Mouse (Mus musculus) thymus, postnatal 0 days (tissue): ENCODE data around the gene Rxfp1. TPM values are rescaled to one million over a fixed set of nuclear protein-coding genes. Genes with fewer than 3 reads are reported as not detected.
A peak's percentile ranks its signal among the peaks of the same experiment; 100 is the strongest.
"Not testable (repeated sequence)": the region's sequence is repeated elsewhere in the genome, so short reads cannot be mapped to it uniquely, and the experiment has no call there.

ENCODE experiments used
- DNase-seq: peaks from one replicate; pipeline ENCODE4 v3.0.0-alpha.2; 2015; ENCODE audit warnings: low spot score
- polyA plus RNA-seq: library from polyadenylated mRNA; unstranded; fragments of >200 nt; fragmentation: Nextera tagmentation; extraction: Ambion mirVana; gene quantifications from 2 replicates; pipeline ENCODE4 v1.2.1, GENCODE M21; 2015

Gene Rxfp1
- polyA plus RNA-seq = 1.3 and 1.6 TPM in 2 replicates

DNA sequence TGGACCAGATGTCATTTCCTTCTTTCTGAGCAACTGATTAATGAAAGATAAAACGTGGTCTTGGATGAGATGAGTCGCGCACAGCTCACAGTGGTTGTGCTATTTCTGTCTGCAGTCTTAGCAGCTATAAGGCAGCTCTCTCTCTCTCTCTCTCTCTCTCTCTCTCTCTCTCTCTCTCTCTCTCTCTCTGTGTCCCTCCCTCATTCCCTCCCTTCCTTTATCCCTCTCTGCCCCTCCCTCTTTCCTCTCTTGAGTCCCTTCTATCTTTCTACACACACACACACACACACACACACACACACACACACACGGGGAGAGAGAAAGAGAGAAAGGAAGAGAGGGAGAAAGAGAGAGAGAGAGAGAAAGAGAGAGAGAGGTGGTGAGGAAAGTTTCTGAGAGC, at the start of gene Rxfp1:
Rxfp1 (minus strand) TSS at position 101 of the 400 bp plus-strand sequence.
- DNase-seq = no peak

DNA sequence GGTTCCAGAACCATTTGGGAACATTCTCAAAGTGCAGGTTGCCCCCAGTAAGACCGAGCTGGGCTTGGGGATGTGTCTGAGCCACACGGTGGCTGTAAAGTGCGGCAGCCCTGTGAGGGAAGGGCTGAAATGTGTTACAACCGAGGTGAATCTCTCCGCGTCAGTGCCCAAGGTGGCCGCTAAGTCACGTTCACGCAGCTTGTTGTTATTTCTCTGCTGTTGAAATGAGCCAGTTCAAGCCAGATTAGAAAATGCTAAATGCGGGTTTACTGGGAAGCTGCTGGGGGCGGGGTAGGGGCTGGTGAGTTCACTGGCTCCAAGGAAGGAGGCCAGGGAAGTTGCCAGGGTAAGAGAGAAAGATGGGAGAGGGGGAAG, 46.7 kb upstream of the Rxfp1 start:
- no peak for DNase-seq

DNA sequence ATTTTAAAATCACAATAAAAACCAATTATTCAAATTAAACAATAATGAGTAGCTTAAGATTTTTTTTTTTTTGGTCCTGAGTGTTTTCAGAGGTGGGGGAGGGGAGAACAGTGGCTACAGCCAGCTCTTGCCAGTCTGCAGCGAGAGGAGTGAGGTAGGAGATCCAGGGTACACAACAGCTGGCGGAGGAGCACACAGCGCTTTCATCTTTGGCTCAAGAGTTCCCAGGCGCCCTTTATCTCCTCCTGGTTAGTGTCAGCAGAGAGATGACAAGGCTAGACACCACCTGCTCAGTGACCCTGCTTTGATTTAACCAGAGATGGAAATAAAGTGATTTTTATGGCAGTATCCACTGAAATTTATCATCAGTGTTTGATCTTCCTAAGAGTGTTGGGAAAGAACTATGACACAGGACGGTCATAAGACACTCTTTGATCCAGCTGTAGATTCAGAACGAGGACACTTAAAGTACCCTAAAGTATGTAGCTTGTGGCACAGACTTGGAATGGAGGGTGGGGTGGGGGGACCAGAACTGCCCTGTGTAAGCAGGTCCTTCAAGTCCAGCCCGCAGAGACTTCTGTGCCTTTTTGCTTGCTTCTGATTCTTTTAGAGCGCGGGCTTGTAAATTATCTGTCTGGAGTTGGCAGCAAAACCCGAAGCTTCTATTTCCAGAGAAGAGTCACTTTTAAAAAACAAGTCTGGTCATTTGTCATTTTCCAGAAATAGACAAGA, 46.1 kb upstream of the Rxfp1 start:
- DNase-seq = no peak

DNA sequence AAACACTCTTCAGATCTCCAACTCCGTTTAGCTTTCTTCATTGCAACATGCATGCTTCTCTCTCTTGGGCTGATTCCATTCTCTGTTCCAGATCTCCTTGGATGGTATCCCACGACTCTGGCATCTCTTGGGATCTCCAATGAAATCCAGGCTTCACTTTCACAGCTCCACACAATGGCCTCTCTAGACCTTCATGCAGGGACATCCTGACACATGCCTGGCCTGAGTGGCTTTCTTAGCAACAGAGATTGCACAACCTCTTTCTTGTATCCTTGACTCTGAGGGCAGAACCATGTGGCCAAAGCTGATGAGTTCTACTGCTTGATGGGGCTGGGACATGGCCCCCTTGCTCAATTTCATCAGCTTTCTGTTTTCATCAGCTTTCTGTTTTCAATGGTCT, 35.0 kb upstream of the Rxfp1 start:
- DNase-seq = no peak

DNA sequence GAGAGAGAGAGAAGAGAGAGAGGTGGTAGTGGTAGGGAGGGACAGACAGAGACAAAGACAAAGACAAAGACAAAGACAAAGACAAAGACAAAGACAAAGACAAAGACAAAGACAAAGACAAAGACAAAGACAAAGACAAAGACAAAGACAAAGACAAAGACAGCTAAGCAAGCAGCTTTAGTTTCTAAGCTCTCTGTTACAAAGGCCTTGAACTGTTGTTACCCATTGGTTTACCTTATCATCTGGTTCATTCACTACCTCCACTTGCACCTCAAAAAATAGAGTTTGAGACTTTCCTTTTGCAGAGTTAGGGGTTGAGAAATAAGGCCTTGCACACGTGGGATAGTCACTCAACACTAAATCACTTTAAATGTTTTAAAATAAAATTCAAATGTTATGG, 16.1 kb upstream of the Rxfp1 start:
- no peak for DNase-seq

DNA sequence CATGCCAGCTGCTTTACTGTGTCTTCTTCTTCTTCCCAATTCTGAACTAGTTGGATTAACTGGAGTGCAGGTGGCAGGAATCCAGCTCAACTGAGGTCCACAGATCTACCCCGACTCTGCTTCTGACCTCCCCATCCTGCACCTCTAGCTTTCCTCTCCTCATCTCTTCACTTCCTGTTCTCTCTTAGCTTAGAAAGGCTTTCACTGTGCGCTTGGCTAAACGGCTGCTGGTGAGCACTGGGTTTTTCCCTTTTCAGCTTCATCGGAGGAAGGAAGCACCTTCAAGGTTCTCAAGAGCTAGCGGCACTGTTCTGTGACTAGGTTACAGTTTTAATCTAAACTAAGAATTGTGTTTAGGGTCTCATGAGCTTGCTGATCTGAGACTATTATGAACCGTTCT, 8.9 kb upstream of the Rxfp1 start:
- no peak for DNase-seq

DNA sequence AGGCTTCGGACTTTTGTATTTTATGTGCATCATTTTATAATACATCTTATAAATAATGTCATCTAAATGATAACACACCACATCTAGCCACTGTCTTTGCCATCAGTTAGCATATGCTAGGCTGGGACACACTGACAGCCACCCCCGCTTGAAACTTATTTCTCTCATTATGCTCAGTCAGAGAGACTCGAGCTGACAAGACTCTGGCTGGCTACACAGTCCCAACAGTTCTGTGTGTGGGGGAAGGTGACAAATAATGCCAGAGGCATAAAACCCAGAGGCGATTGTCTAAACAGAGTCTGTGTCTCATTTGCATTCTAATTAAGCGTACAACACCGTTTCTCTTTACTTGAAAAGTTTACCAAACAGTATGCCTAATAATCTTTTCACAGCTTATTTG, 7.4 kb upstream of the Rxfp1 start:
- no peak for DNase-seq

GRCm38 (mm10) chr3:79744415-79744814, 6.7 kb upstream of the Rxfp1 start:
- DNase-seq = peak; percentile 5

GRCm38 (mm10) chr3:79740351-79740750, 2.7 kb upstream of the Rxfp1 start:
- no peak for DNase-seq

DNA sequence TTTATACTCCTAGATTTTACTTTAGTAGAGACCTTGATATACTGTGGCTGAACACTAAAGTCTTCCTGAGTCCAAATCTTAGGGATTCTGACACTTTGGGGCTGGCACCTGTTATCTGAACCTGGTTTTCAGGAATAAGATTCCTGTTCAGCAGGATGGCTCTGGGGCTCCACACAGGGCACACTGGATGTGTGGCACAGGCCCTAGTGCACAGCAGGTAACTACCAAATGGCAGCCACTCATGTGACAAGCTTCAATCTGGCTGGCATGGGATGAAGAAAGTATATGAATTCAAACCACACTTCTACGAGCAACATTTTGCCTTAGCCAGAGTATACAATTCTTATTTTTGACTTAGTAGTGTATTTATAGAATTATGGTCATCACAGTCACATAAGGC, 771 bp upstream of the Rxfp1 start:
- no peak for DNase-seq

DNA sequence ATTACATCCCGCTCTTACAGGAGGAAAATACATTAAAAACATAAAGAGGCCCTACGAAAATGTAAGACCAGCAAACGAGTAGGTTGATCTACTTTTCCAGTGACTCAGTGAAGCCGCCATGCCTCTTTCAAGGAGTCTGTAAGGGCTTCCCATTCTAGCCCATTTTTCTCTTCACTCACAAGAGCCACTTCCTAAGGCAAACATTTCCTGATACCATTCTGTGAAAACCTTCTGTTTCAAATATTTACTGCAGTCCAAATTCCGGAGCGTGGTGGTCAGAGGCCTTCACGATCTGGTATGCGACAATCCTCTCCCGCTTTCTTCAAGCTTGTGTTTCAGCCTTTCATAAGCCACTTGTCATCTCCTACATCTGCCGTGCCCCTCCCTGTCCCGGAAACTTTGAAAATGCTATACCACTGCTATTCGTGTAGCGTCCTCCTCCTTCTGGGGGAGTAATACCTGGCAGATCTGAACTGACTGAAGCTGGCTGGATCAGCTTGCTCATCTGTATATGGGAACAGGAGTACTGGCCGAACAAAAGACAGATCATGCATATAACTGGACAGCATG, 11.1 kb downstream of the Rxfp1 start:
- DNase-seq = no peak

DNA sequence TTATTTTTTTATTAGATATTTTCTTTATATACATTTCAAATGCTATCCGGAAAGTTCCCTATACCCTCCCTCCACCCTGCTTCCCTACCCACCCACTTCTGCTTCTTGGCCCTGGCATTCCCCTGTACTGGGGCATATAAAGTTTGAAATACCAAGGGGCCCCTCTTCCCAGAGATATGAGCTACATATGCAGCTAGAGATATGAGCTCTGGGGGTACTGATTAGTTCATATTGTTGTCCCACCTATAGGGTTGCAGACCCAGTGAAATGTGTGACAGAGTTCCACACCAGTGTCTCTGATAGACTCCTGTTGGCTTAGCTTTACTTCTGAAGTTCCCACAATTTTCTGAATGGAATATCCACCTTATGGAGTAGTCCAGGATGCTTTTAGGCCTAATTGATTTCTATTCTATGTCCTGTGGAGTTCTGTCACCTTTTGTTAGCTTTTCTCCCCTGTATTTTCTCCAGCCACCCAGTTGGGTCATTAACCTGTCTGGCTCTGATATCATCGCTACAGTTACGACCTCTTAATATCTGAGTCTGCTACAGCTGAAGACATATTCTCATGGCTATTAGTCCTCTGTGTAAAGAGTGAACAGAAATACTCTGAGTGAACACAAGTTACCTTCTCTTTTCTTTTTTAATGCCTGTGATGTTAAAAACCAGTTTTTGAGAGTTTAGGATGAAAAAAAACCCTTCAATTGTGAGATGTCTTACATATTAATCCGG, 16.8 kb downstream of the Rxfp1 start:
- no peak for DNase-seq

GRCm38 (mm10) chr3:79706436-79706835, 31.2 kb downstream of the Rxfp1 start:
- no peak for DNase-seq

GRCm38 (mm10) chr3:79703135-79703534, 34.5 kb downstream of the Rxfp1 start:
- no peak for DNase-seq

- DNase-seq = no peak
Measured at GRCm38 (mm10) chr3:79691957-79692356, 45.7 kb downstream of the Rxfp1 start.

- DNase-seq = no peak
Measured at GRCm38 (mm10) chr3:79690111-79690651, 47.5 kb downstream of the Rxfp1 start.

- DNase-seq = not testable (repeated sequence)
Measured at GRCm38 (mm10) chr3:79688101-79688500, 49.6 kb downstream of the Rxfp1 start.

GRCm38 (mm10) chr3:79683529-79683928, 54.2 kb downstream of the Rxfp1 start:
- no peak for DNase-seq

DNA sequence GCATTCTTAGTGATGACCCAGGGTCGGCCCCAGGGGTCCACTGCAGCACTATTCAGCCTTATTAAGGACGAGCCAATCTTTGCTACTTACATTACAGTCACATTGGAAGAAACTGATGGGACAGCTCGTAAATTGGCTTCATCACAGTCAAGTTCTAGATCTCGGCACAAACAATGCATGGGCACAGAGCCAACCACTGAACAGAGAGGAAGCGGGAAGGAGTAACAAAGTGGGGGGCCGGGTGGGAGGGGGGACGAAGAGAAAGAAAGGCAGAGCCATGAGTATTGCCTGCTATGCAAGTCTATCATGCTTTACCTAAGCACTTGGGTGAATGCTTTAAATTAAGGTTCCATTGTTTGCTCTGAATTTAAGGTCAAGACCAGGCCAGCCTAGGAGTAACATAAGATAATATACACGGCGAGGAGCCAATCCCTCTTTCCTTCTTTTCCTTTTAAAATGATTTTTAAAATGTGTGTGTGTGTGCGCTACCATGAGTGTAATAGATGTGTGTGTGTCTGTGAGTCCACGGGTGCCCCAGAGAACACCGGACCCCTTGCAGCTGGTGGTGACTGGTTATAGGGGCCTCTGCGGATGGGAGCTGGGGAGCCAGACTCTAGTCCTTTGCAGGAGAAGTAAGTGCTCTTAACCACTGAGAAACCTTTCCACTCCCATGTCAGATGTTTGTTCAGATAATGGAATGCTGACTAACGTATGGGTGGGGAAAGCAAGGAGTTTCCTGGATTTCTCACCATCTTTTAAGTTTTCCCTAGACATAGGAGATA, 55.1 kb downstream of the Rxfp1 start:
- no peak for DNase-seq

- no peak for DNase-seq
Measured at GRCm38 (mm10) chr3:79676411-79676810, 61.3 kb downstream of the Rxfp1 start.

DNA sequence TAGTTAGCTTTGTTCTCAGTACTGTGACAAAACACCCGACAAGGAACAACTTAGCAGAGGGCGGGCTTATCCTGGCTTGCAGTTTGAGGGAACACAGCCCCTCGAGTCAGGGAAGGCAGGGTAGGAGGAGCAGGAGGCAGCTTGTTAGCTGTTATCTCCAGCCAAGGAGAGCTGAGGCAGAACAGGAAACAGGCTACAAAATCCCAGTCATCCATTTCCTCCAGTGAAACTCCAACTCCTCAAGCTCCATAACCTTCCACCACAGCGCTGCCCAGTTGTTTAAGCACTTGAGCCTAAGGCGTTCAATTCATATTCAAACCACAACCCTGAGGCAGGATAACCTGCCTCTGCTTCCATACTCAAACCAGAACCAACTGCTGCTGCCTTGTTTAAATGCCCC, 63.0 kb downstream of the Rxfp1 start:
- DNase-seq = no peak

DNA sequence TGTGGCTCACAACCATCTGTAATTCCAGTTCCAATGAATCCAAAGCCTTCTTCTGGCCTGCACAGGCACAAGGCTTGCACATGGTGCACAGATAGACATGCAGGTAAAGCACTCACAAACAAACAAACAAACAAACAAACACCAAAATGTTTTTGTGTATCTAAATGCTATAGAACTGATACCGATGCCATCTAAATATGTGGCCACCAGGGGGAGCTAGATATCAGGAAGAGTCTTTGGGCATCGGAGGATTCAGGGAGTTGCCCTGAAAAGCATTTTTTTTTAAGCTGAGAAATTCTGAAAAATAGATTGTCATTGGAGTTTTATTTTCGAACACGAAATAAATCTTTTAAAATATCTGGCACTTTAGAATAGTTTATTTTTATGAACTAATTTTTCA, 64.6 kb downstream of the Rxfp1 start:
- peak; percentile 53 for DNase-seq
